Mouse (Mus musculus) heart, adult 2 months (tissue): ENCODE measurements at regions not wholly inside any gene's neighbourhood (a gene's known extent, or its start where the extent isn't known, plus 50 kb on each side); places are given as distances from the start of the nearest gene placed in this dataset.

Experiments used
- DNase-seq, 2 experiments: peaks; one replicate each; pipeline ENCODE4 v3.0.0; 2021
- H3K27ac ChIP-seq: fragments of 200-600 bp; 2 replicates; pipeline ENCODE4 v1.8.1; 2022
- H3K27me3 ChIP-seq: fragments of 200-500 bp; 2 replicates; pipeline ENCODE4 v1.6.1; 2012; ENCODE audit warnings: mild to moderate bottlenecking, low read length, inconsistent platforms, mixed read lengths; ENCODE audit not compliant: control insufficient read depth, insufficient read depth
- H3K36me3 ChIP-seq: fragments of 200-500 bp; 2 replicates; pipeline ENCODE4 v1.6.1; 2012; ENCODE audit warnings: low read length, inconsistent platforms; ENCODE audit not compliant: control insufficient read depth, insufficient read depth
- H3K4me1 ChIP-seq: fragments of 200-500 bp; 2 replicates; pipeline ENCODE4 v1.6.1; 2011; ENCODE audit warnings: low read length; ENCODE audit not compliant: control insufficient read depth, insufficient read depth
- H3K4me3 ChIP-seq: fragments of 200-600 bp; 2 replicates; pipeline ENCODE4 v1.8.1; 2022
- H3K79me2 ChIP-seq: fragments of 200-500 bp; replicated peaks from 2 replicates; pipeline ENCODE4 v1.6.1; 2012; ENCODE audit warnings: mild to moderate bottlenecking, inconsistent platforms, low read length, moderate library complexity, mixed read lengths; ENCODE audit not compliant: control insufficient read depth, insufficient read depth
- H3K9ac ChIP-seq: fragments of 200-500 bp; 2 replicates; pipeline ENCODE4 v1.6.1; 2012; ENCODE audit warnings: low read depth, mild to moderate bottlenecking, control low read depth, inconsistent platforms, low read length, mixed read lengths
- CTCF ChIP-seq: fragments of 200-600 bp; IDR thresholded peaks from 2 replicates; pipeline ENCODE4 v1.8.1; 2022; ENCODE audit warnings: antibody characterized with exemption, mild to moderate bottlenecking, moderate library complexity
- EP300 ChIP-seq: fragments of 200-500 bp; IDR thresholded peaks from 2 replicates; pipeline ENCODE4 v1.6.1; 2011; ENCODE audit warnings: low read depth, low read length, control low read depth; ENCODE audit not compliant: insufficient read depth
- POLR2A ChIP-seq: fragments of 200-500 bp; IDR thresholded peaks from 2 replicates; pipeline ENCODE4 v1.6.1; 2011; ENCODE audit warnings: mild to moderate bottlenecking, low read depth, low read length, control low read depth; ENCODE audit not compliant: insufficient read depth
- WGBS: fragments of 180-500 bp; shearing (Covaris S2); methylation state at CpG from one replicate; pipeline ENCODE4 v1.1.7; 2018; 5-methylcytosine and 5-hydroxymethylcytosine counted together
- intact Hi-C: fragments of 180-260 bp; cut with DNase I; formaldehyde crosslinking; loops from one replicate; pipeline ENCODE4 v1.15.1; 2025

- peak in 1 of 2 experiments; percentile 51 for DNase-seq
- H3K4me1 ChIP-seq = no peaks in the 10 kb centered on the region
- intact Hi-C loops = no loop called here
- H3K79me2 ChIP-seq = no peaks in the 10 kb centered on the region
- no peak for TF ChIP-seq CTCF
- TF ChIP-seq POLR2A = no peak
- no peak for TF ChIP-seq EP300
- no peak overlapping the region for H3K4me3 ChIP-seq
- no peak overlapping the region for H3K27ac ChIP-seq
- H3K36me3 ChIP-seq = no peaks in the 10 kb centered on the region
- H3K9ac ChIP-seq = no peak overlapping the region
- WGBS = 12% methylated on average over 1 of the region's 1 CpGs
- no peaks in the 10 kb centered on the region for H3K27me3 ChIP-seq
Measured at GRCm38 (mm10) chrX:72330323-72330722, 55.7 kb upstream of the Gabre start.

- no peaks in the 10 kb centered on the region for H3K79me2 ChIP-seq
- no peak overlapping the region for H3K9ac ChIP-seq
- DNase-seq = no peak
- no peaks in the 10 kb centered on the region for H3K36me3 ChIP-seq
- H3K4me1 ChIP-seq = no peaks in the 10 kb centered on the region
- no peak overlapping the region for H3K4me3 ChIP-seq
- TF ChIP-seq EP300 = no peak
- no peak for TF ChIP-seq CTCF
- no peak for TF ChIP-seq POLR2A
- 74% methylated on average over 2 of the region's 2 CpGs for WGBS
- H3K27me3 ChIP-seq = no peaks in the 10 kb centered on the region
- intact Hi-C loops = no loop called here
- H3K27ac ChIP-seq = no peak overlapping the region
Measured at GRCm38 (mm10) chrX:72328822-72329221, 54.2 kb upstream of the Gabre start.
